18 mouse cellular contexts compared by ENCODE assay signal in genomic region chr5:24080826-24081225, GRCm38 (mm10).
"Had no signal": no experiment of that assay in that cellular context is flagged by ENCODE, and none has a peak within 500 bp of the region (broad histone marks: within the 10 kb centered on the region; RNA-seq: fewer than 3 reads in every experiment).

No protein-coding gene starts in this region.

- DNase-seq: lung, adult 2 months; lung, postnatal 10 days; lung, postnatal 4 days; midbrain, embryonic 14.5 days; retina, postnatal 1 day; right cerebral cortex, adult 18-20 months; right cerebral cortex, postnatal 25 days; right cerebral cortex, postnatal 4 days; spleen, adult 18-20 months; thymus, adult 18-20 months; thymus, postnatal 14 days; thymus, postnatal 36 days had no signal

- H3K4me3 ChIP-seq: midbrain, embryonic 10.5 days; midbrain, embryonic 12.5 days; myocyte; neural tube, embryonic 13.5 days; neural tube, embryonic 15.5 days had no signal

- H3K9ac ChIP-seq: midbrain, embryonic 12.5 days; neural tube, embryonic 13.5 days; neural tube, embryonic 15.5 days had no signal

- ATAC-seq: midbrain, embryonic 16.5 days had no signal

- H3K27me3 ChIP-seq: neural tube, embryonic 15.5 days had no signal

- H3K36me3 ChIP-seq: midbrain, embryonic 10.5 days; midbrain, embryonic 12.5 days; neural tube, embryonic 13.5 days; neural tube, embryonic 15.5 days had no signal

- H3K9me3 ChIP-seq: midbrain, embryonic 10.5 days; midbrain, embryonic 12.5 days; neural tube, embryonic 13.5 days; neural tube, embryonic 15.5 days had no signal

- H3K4me2 ChIP-seq: midbrain, embryonic 12.5 days; neural tube, embryonic 13.5 days; neural tube, embryonic 15.5 days had no signal

- H3K27ac ChIP-seq: midbrain, embryonic 10.5 days; midbrain, embryonic 12.5 days; neural tube, embryonic 13.5 days; neural tube, embryonic 15.5 days had no signal
